Mouse (Mus musculus) heart, adult 9 months (tissue): ENCODE results near the gene Arl3.

Experiments used
- DNase-seq, 2 experiments: peaks; one replicate each; pipeline ENCODE4 v3.0.0; 2022; ENCODE audit warnings: low spot score in 2 of 2

Arl3 gene

DNA sequence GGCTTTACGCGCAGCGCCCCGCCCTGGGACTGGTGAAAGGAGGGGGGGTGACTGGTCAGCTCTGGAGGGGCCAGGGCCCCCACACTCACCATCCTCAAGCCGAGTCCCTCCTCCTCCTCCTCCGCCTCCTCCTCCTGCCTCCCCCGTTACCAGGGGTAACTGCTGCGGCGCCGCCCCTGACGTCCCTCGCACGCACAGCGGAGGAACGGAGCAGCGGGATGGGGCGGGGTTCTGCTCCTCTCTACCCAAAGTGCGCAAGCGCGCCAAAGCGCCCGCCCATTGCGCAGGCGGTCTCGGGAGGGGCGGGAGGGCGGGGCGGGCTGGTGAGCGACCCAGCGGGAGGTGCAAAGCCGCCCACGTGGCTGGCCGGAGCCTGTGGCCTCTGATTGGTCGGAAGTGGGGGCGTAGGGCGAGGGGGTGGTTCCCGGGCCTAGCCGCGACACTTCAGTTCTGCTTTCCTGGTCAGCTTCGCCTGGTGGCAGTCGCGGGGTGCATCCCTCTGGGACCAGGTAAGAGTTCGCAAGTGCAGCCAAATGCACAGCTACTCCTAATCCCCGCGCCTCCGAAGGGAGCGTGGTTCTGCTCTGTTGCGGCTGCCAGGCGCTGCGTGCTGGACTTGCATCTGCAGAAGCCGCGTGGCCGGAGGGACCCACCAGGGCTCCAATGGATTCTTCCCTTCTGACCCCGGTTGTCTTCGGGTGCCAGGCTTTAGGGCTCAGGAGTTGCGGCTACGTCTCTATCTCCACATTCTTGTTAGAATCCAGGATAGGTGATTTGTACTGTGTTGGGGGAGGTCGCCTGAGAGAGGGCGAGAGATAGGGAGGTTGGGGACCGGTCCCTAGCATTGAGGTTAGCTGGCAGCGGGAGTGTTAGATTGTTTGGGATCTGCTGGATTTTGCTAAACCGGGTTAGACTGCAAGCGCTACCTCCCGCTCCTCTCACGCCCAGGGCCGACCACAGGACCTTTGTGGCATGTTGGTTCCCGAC lies at the start of gene Arl3, which contains the start of gene Sfxn2:
Arl3 (minus strand) TSS at position 248 of the 987 bp plus-strand sequence.
Sfxn2 (plus strand) TSS at position 415 of the 987 bp plus-strand sequence.
- DNase-seq: peak; percentile 94 to 95

DNA sequence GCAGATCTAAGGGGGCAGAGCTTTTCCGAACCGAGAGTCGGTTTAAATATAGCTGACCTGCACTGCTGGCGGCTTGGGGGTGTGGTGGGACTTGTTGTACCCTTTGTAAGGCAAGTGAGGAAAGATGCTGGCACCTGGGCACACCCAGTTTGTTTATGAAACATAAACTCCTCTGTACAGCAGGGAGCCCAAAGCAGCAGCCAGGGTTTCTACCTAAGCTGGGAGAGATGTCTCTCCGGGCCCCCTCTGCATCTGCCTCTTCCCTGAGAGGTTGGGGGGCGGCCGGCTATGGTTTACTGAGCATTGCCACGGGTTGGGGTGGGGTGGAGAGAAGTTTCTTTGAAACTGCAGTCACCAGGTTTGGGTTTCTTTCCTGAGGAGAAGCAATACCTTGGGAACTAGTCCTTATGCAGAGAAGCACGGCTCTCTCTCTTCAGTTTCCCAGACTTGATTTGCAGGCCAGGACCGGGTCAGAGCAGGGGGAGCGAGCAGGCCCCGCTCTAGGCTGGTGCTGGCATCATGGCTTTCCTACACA lies 49.7 kb upstream of the Arl3 start:
- DNase-seq: no peak

DNA sequence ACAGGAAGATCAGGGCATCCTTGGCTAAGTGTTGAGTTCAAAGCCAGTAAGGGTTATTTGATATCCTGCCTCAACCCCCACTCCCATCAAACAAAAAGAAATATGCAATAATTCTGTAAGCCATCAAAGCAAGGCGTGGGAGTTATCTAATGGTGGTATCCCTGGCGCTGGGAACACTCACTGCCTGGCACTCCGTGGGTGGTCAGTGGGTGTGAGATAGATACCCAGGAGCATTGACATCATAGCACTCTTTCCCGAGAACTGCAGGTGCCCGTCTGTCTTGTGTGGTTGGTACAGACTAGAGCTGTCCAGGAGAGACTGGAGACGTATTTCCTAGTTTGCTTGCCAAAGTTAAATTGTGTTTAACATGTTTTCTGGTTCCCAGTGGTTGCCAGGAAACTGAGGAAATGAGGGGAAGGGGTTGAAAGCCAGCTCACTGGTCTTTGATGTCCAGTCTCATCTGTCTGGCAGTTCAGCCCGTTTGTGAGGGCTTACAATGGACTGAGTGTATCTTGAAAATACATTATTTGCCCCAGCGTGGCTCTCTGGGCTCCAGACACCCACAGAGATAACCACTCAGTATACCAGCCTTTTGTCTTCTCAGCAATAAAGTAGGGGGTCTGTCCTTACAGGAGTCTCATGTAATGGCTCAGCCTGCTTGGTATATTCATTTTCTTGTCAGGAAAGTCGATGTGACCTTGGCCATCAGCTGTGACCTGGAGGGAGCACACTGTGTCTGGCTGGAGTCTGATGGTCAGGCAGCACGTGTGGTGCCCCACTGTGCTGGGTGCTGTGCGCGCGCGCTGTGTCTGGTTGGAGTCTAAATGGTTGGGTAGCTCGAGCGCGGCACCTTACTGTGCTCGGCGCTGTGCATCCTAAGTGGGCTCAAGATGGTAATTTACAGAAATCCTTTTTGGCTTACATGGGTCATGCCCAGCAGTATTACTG lies 48.5 kb upstream of the Arl3 start:
- no peak for DNase-seq

DNA sequence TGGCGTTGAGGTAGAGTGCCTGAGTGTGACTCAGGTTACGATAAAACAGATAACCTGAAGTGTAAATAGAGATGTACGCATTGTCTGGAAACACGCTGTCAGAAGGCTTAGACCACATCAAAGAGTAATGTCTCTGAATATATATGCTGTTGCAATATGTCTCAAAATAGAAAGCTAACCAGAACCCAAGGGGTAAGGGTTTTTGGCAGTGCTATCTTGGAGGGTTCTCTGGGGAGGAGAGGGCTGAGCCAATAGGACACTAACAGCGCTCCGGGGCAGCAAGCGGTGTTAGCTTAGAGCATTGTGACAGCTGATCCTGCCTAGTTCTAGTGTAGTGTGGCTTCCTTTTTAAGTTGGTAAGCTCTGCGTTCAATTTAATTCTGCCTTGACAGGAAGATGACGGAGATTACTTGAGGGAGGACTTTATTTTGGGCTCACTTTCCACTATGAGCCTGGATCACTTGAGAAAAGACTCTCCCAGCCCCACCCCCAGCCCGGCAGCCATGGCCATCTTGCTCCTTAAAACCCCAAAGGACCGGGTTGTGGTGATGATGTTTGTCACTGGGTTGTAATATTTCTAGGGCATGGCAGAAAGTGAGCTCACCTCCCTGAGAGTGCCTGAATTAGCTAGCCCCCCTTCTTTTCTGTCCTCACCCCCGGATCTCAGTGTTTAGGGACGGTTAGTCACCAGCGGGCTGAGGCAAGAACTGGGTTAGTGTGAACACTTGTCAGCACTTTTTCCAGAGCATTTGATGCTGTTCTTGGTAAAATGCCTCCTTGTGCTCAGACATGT lies 47.2 kb upstream of the Arl3 start:
- DNase-seq: no peak

DNA sequence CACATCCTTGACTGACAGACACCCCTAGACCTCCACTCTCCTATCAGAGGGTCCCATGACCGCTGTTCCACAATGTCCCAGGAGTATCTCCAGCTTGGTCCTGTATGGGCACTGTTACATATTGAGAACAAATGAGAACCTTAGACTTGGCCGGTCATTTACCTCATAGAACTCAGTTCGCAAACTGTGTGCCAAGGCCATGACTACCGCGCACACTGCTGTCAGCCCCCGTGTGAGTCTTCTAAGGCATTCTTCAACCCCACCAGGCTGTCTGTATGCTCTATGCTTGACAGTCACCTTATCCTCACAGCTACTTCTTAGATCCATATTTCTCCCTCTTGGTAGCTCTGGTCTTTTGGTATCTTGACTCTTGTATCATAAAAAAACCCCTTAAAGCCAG lies 46.5 kb upstream of the Arl3 start:
- DNase-seq: no peak

DNA sequence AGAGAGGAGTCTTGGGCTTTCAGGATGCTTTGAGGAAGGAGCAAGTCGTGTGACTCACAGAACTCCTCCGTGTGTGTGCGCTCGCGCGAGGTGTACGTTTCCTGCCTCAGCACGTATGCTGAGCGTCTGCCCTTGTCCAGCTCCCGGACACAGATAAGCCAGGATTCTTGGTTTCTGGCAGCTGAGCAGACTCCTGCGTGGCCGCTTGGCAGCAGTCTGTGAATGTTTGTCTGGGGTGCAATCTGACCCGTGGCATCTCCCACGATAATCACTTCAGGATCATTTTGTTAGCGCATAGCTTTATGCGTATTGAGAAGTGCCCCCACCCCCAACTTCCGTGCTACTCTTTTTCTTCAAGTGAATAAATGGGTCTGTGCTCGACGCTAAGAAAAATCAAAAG lies 46.0 kb upstream of the Arl3 start:
- DNase-seq: peak; percentile 45 to 57

DNA sequence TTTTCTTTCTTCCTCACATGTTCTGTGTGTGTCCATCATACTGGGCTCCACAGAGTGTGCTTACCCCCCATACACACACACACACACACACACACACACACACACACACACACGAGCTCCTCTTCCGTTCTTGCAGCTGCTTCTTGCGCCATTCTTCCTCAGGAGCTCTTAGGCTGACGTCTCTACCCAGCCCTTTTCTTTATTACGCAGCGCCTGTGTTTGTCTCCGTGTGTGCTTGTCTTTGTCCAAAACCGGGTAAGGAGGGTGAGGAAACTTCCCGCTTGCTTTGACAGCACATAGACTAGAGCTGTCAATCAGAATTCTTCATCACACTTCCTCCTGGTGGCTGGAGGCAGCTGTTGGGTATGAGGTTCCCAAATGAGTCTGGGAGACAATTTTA lies 45.3 kb upstream of the Arl3 start:
- DNase-seq: no peak

DNA sequence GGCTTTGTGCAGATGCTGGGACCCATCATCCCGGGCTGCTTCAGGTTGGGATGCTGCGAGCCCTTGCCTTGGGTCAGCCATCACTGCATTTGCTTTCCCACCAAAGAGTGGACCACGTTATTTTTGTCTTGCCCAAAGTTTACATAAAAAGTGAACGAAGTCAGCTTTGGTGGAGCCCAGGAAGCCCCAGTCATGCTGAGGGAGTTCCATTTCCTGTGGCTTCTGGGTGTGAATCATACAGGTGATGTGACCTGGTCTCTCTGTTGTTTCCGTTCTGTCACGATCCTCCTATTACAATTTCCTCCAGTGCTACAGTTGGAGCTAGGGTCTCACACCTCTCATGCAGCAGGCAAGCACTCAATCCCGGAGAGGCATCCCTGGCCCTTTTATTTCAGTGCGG lies 44.4 kb upstream of the Arl3 start:
- no peak for DNase-seq

DNA sequence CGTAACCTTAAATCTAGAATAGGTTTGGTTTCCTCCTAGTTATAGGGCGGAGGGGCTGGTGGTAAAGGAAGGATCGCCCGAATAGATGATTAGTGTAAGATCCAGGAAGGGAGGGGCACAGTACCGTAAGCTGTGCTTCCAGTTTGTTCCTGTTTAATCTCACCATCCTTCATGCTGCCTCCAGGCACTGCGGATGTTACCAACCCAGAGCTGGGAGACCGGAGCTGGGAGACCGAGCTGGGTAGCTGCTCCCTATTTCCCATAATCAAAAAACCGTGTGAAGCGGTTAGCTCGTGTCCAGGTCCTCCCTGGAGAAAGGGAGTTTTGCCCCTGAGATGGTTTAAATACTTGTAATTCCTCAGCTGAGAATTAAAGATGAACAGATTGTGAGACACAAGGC lies 43.4 kb upstream of the Arl3 start:
- no peak for DNase-seq

DNA sequence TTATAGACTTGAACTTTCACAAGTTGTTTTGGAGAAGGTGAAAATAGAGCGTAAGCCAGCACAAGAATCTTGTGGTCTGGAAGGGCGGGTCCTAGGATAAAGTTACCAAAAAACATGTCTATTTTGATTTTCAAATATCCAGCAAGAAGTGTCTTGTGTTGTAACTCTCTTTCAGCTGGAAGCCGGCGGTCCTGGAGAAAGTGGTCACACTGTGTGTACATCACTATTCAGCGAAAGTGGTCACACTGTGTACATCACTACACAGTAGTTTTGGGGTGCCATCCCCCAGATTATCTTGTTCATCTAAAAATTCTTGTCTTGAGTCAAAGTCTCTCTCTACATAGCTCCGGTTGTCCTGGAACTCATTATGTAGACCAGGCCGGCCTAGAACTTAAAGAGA lies 35.2 kb upstream of the Arl3 start:
- no peak for DNase-seq

DNA sequence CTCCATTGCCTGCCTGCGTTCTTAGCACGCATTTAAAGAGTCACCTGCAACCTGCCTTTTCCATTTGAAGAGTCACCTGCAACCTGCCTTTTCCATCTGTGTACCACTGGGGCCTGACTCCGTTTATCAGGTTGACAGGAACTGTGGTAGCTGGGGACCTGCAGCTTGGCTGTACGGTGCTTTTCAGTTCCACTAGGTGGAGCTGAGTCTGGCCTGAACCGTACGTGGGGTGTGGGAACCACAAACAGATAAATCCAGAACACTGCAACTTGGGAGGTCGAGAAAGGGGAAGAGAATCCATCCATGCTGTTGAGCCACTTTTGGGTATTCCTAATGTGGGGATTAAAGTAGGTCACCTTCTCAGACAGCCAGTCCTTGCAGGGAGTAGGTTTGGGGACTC lies 34.4 kb upstream of the Arl3 start:
- DNase-seq: no peak

DNA sequence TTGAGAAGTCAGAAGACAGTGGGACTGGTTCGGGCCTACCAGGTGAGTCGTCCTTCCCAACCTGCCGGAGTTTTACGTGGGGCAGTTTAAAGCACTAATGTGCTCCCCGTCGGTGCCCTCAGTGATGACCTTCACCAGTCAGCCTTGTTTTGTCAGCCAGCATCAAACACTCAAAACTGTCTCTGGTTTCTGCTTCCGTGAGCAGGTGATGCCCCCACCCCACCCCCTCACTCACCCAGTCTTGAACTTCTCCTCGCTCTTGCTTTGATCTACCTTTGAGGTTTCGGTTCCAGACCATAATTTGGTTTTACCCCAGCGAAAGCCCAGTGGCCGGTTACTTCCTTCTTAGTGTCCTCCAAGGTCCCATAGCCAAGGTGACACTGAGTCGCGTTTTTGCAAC lies 33.7 kb upstream of the Arl3 start:
- DNase-seq: no peak

DNA sequence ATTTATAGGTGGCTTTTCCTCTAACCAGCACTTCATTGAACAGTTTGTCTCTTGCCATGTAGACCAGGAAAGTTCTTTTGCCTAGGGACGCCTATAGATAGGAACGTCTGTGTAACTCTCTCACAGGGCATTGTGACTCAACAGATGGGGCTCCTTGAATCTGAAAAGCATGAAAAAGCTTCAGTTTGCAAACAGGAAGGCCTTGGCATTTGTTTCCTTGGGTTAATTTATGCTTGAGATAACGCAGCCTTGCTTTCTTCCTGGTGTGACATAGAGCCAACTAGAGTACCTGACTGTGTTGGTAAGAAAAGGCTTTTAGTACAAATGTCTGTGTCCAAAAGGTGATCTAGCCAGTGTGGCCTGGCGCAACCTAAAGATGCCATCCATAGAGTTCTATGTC lies 29.4 kb upstream of the Arl3 start:
- DNase-seq: no peak

DNA sequence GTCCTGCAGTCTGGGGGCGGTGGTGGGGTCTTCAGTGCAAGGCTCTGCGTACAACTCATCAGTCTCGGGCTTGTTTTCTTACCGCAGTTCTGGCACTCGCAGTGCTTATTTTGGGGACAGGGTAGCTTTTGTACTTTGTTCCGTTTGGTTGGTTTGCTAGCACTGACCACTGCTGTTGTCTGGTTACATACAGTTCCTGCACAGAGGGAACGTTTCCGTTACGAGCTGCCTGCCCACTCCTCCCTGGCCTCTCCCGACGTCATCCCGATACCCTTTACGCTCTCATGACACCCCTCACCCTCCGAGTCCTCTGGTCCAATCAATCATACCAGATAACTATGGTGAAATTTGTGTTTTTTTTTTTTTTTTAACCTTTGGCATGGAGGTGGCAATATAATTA lies 28.5 kb upstream of the Arl3 start:
- no peak for DNase-seq

DNA sequence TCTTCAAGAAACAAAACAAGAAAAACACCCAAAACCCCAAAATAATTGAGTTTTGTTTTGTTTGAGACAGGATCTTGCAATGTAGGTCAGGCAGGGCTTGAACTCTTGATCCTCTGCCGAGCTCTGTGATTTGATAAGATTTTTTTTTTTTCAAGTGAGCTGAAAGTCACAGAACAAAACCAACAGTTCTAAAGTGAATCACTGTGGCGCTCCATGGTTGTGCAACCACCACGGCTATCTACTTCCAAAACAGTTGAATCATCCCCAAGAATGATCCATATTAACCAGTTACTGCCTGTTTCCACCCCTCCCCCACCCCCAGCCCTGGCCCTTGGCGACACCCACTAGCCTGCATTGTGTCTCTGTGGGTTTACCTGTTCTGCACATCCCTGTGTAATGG lies 27.4 kb upstream of the Arl3 start:
- DNase-seq: no peak

DNA sequence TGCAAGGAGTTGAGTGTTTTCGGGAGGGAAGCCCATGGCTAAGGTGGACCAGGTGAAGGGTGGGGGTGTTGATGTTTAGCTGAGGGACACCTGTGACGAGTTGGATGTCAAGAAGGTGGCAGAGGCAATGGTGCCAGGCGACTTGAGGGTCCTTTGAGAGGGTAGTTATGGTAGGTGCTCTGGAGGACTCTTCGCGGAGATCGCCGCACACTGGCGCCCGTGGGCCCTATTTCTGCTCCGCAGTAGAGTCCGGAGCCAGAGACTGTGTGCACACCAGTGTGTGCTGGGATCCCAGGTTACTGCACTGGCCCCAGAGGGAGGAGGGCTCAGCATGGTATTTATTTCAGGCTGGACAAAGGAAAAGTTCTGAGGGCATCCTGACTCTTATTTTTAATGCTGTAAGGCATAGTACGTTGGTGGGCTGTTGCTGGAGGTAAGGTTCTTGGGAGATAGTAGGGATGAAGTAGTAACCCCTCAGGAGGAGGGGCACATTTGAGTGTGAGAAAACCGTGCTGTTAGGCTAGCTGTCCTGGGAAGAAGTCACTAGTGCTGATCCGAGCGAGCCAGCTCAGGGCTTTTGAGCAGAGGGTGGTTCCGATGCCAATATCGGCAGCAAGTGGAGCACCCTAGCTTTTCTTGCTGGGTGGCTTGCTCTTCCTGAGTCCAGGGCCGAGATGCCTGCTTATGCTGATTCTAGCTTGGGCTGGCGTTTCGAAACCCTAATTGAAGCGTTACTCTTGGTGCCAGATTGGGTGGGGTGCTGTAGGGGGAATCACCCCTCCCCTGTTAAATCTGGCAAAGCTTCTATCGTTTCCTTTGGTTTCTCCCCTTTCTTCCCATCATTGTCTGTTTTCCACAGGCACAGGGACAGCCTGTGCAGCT lies 26.6 kb upstream of the Arl3 start:
- peak; percentile 39 to 48 for DNase-seq

DNA sequence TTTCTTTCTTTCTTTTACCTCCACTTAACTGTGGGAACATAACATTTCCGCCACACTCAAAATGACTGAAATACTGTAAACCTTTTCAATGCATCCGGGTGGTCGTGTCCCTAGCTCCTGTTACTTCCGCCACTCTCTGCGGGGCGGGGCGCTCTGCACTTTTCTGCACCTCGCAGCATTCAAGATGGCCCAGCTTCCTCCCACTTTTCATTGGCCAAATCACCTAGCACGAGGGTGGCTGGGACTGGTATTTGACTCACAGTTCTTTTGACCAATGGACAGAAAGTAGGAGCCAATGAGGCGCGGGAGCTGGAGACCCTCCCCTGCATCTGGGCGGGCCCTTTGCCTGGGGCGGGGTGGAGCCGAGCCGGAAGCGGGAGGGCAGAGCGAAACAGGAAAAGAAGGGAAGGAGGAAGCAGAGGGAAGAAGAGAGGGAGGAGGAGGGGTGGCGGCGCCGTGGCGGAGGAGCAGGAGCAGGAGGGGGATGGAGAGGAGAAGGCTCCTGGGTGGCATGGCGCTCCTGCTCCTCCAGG lies 25.8 kb upstream of the Arl3 start, which contains the start of gene Wbp1l:
Wbp1l (plus strand) TSS at position 365 of the 533 bp plus-strand sequence.
- DNase-seq: peak; percentile 99

DNA sequence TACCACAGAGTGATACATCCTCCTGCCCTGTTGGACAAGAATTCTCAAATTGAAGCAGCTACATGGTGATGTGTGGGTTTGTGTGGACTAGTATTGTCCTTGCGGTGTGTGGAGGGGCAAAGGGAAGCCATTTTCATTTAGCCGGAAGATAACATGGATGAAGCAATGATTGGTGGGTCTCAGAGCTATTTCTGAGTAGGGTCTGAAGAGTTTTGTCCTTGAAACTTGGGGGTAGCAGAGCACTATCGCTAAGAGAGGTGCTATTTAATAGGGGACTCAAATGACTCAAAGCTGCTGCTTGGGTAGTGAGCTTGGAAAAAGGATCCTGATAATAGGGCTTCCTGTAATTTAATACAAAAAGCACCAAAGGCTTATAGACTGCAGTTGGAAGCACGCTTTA lies 25.2 kb upstream of the Arl3 start:
- DNase-seq: no peak

DNA sequence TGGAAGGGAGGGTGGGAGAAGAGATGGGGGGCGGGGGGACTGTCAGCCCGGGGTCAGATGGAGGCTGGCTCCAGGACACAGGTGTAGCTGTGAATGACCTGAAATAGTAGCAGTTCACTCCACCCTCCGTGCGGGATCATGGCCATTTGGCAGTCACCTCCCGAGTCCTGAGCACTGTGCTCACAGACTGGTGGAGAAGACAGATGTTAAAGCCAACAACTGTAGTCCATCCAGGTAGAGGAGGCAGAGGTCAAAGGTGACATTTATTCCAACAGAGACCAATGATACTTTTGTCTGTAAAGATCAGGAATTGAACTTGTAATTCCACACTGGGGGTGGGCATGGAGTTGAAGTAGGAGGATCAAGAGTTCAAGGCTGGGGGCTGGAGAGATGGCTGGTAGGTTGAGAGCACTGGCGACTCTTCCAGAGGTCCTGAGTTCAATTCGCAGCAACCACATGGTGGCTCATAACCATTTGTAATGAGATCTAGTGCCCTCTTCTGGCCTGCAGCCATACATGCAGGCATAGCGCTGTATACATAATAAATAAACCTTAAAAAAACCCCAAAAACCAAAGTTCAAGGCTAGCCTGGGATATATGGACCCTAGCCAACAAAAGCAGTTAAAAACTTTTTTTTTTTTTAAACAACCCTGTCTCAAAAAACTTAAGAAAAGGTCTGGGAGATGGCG lies 19.9 kb upstream of the Arl3 start:
- no peak for DNase-seq
